Mouse (Mus musculus): ENCODE measurements around the gene Cerk.

DNA sequence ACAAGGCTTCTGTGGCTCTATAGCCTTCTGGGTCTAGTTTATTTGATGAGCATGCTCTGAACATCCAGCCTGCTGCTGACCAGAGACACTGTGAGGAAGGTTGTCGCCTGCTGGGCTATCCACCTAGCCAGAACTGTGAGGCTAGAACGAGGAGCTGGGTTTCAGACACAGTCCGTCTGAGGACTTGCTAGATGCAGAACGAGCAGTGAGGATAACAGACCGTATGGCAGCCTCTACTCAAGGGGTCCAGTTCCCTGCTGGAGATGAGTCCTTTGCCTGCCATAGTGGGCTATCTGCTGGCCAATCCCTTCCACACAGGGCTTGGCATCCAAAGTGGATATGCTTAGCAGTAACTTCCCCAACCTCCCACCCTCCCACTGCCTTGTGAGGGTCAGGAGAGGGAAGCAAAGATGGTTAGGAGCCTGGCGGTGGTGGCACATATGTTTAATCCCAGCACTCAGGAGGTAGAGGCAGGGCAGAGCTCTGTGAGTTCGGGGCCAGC, 17.4 kb upstream of the Cerk start:
- TF ChIP-seq CTCF (IDR thresholded peaks at IDR 0.05; ENCODE audit: extremely low read depth, insufficient read depth, low read length) = no peak
- TF ChIP-seq POLR2A (IDR thresholded peaks at IDR 0.05; ENCODE audit: extremely low read depth, insufficient read depth, low read length) = no peak

All from cortical plate, adult 2 months (tissue).